Mouse (Mus musculus): ENCODE data around the gene Miox. TPM values are rescaled to one million over a fixed set of nuclear protein-coding genes. Genes with fewer than 3 reads are reported as not detected.

The Miox gene
- polyA plus RNA-seq, 1 experiment from 2014 or later = not detected

- ATAC-seq = no peak
- peak overlapping the region; percentile 26; the same call in 1 of the 2 replicates for H3K9ac ChIP-seq (ENCODE audit: low read length)
Observed at GRCm38 (mm10) chr15:89309962-89310498, 24.2 kb upstream of the Miox start.

DNA sequence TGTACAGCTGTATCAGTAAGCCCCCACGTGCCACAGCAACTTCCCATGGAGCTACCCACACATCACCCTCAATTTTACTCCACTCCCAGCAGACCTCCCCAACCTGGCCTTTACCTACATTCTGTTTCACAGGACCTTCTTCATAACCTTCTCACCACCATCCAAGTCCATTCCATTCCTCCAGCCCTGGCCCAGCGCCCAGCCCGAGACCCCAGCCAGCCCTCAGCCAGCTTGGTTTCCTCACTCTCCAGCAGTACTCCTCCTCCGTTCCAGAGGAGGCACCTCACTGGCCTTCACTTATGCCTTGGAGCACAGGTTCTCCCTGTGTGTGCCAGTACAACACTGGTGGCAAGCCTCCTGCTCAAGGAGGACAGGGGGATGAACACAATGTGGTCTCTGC is 20.8 kb upstream of the Miox start:
- Histone ChIP-seq H3K36me3 (ENCODE audit: control insufficient read depth, insufficient read depth, low read length) (no peaks in the 10 kb centered on the region), H3K9ac (ENCODE audit: low read length) (0 out of 2 replicates have a peak overlapping the region, but pooled peaks have one; percentile 17), H3K4me1 (ENCODE audit: control insufficient read depth, insufficient read depth, low read length) (peaks cover 20% of the 10 kb centered on the region), H3K9me3 (replicated peaks; ENCODE audit: control insufficient read depth, low read length) (no peaks in the 10 kb centered on the region), H3K4me2 (ENCODE audit: low read length) (peak overlapping the region; percentile 72), H3K27ac (ENCODE audit: low read depth, low read length) (no peak overlapping the region), H3K27me3 (replicated peaks; ENCODE audit: control insufficient read depth, insufficient read depth, low read length) (no peaks in the 10 kb centered on the region), H3K4me3 (ENCODE audit: low read depth, low read length) (no peak overlapping the region)
- DNase-seq (ENCODE audit: low spot score) (no peak), ATAC-seq (no peak)
- 87% methylated on average over 4 of the region's 4 CpGs for WGBS

More at GRCm38 (mm10) chr15:89309962-89310498, 24.2 kb upstream of the Miox start:
- WGBS = 69% methylated on average over 6 of the region's 6 CpGs
- H3K27me3 ChIP-seq (replicated peaks; ENCODE audit: control insufficient read depth, insufficient read depth, low read length) = no peaks in the 10 kb centered on the region
- 0 out of 2 replicates have a peak overlapping the region, but pooled peaks have one; percentile 15 for H3K27ac ChIP-seq (ENCODE audit: low read depth, low read length)
- peak; percentile 41 for DNase-seq (ENCODE audit: low spot score)
- H3K4me3 ChIP-seq (ENCODE audit: low read depth, low read length) = no peak overlapping the region
- H3K9me3 ChIP-seq (replicated peaks; ENCODE audit: control insufficient read depth, low read length) = no peaks in the 10 kb centered on the region
- H3K4me2 ChIP-seq (ENCODE audit: low read length) = no peak overlapping the region
- H3K36me3 ChIP-seq (ENCODE audit: control insufficient read depth, insufficient read depth, low read length) = peaks cover 28% of the 10 kb centered on the region
- H3K4me1 ChIP-seq (ENCODE audit: control insufficient read depth, insufficient read depth, low read length) = peaks cover 18% of the 10 kb centered on the region

- 30% methylated on average over 3 of the region's 3 CpGs for WGBS
- ATAC-seq (no peak), DNase-seq (ENCODE audit: low spot score) (no peak)
- Histone ChIP-seq H3K36me3 (ENCODE audit: control insufficient read depth, insufficient read depth, low read length) (no peaks in the 10 kb centered on the region), H3K27me3 (replicated peaks; ENCODE audit: control insufficient read depth, insufficient read depth, low read length) (no peaks in the 10 kb centered on the region), H3K4me1 (ENCODE audit: control insufficient read depth, insufficient read depth, low read length) (peaks cover 20% of the 10 kb centered on the region), H3K4me2 (ENCODE audit: low read length) (peak overlapping the region; percentile 72), H3K4me3 (ENCODE audit: low read depth, low read length) (peak overlapping the region; percentile 95), H3K9me3 (replicated peaks; ENCODE audit: control insufficient read depth, low read length) (no peaks in the 10 kb centered on the region), H3K27ac (ENCODE audit: low read depth, low read length) (no peak overlapping the region), H3K9ac (ENCODE audit: low read length) (peak overlapping the region; percentile 84)
Observed at GRCm38 (mm10) chr15:89314107-89314506, 20.1 kb upstream of the Miox start.

DNA sequence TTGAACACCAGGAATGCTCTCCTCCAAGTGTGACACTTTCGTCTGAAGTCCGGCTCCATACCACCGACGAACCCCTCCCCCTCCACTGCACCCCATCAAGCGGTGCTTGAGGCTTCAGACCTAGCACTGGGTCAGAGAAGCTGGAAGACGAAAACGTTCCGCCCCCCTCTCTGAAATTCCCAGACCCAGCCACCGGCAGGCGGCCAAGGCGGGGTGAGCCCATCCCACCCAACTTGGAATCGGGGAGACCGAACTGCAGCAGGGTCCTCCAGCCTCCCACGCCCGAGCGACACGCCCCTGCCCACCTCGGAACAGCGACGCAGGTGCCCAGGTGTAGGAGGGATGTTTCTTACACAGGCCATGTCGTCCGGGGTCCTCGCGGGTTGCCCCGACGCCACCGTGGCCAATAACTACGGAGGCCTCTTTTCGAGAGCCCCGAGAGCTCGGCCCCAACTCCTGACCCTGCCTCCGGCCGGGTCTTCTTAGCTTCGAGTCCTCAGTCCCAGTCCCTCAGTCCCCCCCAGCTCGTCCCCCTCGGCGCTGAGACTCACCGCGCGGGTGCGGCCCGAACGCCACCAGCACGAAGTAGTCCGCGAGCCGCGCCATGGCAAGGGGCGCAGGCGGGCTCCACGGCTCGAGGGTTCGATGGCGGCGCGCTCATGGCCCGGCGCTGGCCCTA is 19.5 kb upstream of the Miox start:
- peak; percentile 21 for ATAC-seq
- H3K4me2 ChIP-seq (ENCODE audit: low read length) = peak overlapping the region; percentile 72
- peak; percentile 30 for DNase-seq (ENCODE audit: low spot score)
- H3K27ac ChIP-seq (ENCODE audit: low read depth, low read length) = peak overlapping the region; percentile 48; the same call in 1 of the 2 replicates
- no peaks in the 10 kb centered on the region for H3K36me3 ChIP-seq (ENCODE audit: control insufficient read depth, insufficient read depth, low read length)
- H3K27me3 ChIP-seq (replicated peaks; ENCODE audit: control insufficient read depth, insufficient read depth, low read length) = no peaks in the 10 kb centered on the region
- WGBS = under 1% methylated on average over 51 of the region's 58 CpGs
- peaks cover 20% of the 10 kb centered on the region for H3K4me1 ChIP-seq (ENCODE audit: control insufficient read depth, insufficient read depth, low read length)
- peak overlapping the region; percentile 84 for H3K9ac ChIP-seq (ENCODE audit: low read length)
- no peaks in the 10 kb centered on the region for H3K9me3 ChIP-seq (replicated peaks; ENCODE audit: control insufficient read depth, low read length)
- peak overlapping the region; percentile 95 for H3K4me3 ChIP-seq (ENCODE audit: low read depth, low read length)

DNA sequence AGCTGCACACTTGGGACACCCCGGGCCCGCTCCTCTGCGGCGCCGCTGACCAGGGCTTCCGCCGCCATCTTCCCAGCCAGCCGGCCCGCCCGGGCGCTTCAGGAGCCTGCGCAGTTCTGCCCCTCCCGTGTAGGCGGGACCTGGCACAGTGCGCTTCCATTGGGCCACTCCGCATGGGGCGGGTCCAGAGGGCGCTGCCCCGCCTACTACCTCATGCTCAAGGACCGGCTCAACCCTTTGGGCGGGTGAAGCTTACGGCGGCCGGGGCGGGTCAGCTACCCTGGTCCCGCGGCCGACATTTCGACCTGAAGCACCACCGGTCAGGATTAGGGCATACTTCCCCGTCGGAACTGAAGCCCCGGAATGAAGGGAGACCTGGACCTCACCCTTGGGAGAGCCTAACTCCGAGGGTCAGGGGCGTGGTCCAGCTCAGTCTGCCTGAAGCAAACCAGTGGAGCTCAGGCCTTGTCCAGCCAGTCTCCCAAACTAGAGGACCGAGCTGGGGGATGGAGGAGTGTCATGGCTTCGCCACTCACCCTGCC is 18.9 kb upstream of the Miox start, which contains the start of gene Sbf1:
Gene Sbf1, minus strand, starts transcription at position 122 of the 542 bp plus-strand sequence.
- Histone ChIP-seq H3K9me3 (replicated peaks; ENCODE audit: control insufficient read depth, low read length) (no peaks in the 10 kb centered on the region), H3K4me1 (ENCODE audit: control insufficient read depth, insufficient read depth, low read length) (peaks cover 20% of the 10 kb centered on the region), H3K4me3 (ENCODE audit: low read depth, low read length) (peak within 1 kb of the TSS; percentile 95), H3K9ac (ENCODE audit: low read length) (peak within 1 kb of the TSS; percentile 84), H3K4me2 (ENCODE audit: low read length) (peak within 1 kb of the TSS; percentile 72), H3K27me3 (replicated peaks; ENCODE audit: control insufficient read depth, insufficient read depth, low read length) (no peaks in the 10 kb centered on the region), H3K36me3 (ENCODE audit: control insufficient read depth, insufficient read depth, low read length) (no peaks in the 10 kb centered on the region), H3K27ac (ENCODE audit: low read depth, low read length) (peak within 1 kb of the TSS; percentile 48; the same call in 1 of the 2 replicates)
- peak; percentile 99 for ATAC-seq
- 1% methylated on average over 37 of the region's 37 CpGs for WGBS
- DNase-seq (ENCODE audit: low spot score) = peak; percentile 98

- Histone ChIP-seq H3K27ac (ENCODE audit: low read depth, low read length) (no peak overlapping the region), H3K4me1 (ENCODE audit: control insufficient read depth, insufficient read depth, low read length) (peaks cover 20% of the 10 kb centered on the region), H3K4me2 (ENCODE audit: low read length) (no peak overlapping the region), H3K9me3 (replicated peaks; ENCODE audit: control insufficient read depth, low read length) (no peaks in the 10 kb centered on the region), H3K9ac (ENCODE audit: low read length) (no peak overlapping the region), H3K27me3 (replicated peaks; ENCODE audit: control insufficient read depth, insufficient read depth, low read length) (no peaks in the 10 kb centered on the region), H3K36me3 (ENCODE audit: control insufficient read depth, insufficient read depth, low read length) (no peaks in the 10 kb centered on the region), H3K4me3 (ENCODE audit: low read depth, low read length) (no peak overlapping the region)
- DNase-seq (ENCODE audit: low spot score) = no peak
- WGBS = 65% methylated on average over 11 of the region's 11 CpGs
- no peak for ATAC-seq
Observed at GRCm38 (mm10) chr15:89316146-89316545, 18.1 kb upstream of the Miox start.

DNA sequence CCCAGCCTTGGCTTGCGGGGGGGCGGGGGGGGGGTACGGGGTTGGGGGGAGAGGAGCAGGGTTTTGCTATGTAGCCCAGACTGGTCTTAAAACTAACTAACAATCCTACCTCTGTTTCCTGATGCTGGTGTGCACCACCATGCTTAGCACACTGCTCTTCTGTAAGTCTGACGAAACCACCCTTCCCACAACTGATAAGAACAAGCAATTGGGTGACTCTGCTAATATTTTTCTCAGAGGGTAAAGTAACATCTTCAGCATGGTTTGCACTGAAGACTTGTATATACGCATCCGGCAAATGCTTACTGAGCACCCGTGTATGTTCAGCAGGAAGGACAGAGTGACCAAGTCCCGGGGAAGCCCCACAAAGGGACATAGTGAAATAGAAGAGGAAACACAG is 12.9 kb upstream of the Miox start:
- ATAC-seq (no peak), DNase-seq (ENCODE audit: low spot score) (no peak)
- Histone ChIP-seq H3K36me3 (ENCODE audit: control insufficient read depth, insufficient read depth, low read length) (no peaks in the 10 kb centered on the region), H3K9me3 (replicated peaks; ENCODE audit: control insufficient read depth, low read length) (no peaks in the 10 kb centered on the region), H3K4me1 (ENCODE audit: control insufficient read depth, insufficient read depth, low read length) (no peaks in the 10 kb centered on the region), H3K4me2 (ENCODE audit: low read length) (no peak overlapping the region), H3K27me3 (replicated peaks; ENCODE audit: control insufficient read depth, insufficient read depth, low read length) (0 out of 2 replicates have a peak, but pooled peaks cover 7% of the 10 kb centered on the region), H3K9ac (ENCODE audit: low read length) (no peak overlapping the region), H3K4me3 (ENCODE audit: low read depth, low read length) (no peak overlapping the region), H3K27ac (ENCODE audit: low read depth, low read length) (no peak overlapping the region)
- WGBS = 78% methylated on average over 8 of the region's 8 CpGs

- Histone ChIP-seq H3K27me3 (replicated peaks; ENCODE audit: control insufficient read depth, insufficient read depth, low read length) (0 out of 2 replicates have a peak, but pooled peaks cover 7% of the 10 kb centered on the region), H3K27ac (ENCODE audit: low read depth, low read length) (no peak within 1 kb of the TSS), H3K4me3 (ENCODE audit: low read depth, low read length) (no peak within 1 kb of the TSS), H3K36me3 (ENCODE audit: control insufficient read depth, insufficient read depth, low read length) (no peaks in the 10 kb centered on the region), H3K4me2 (ENCODE audit: low read length) (peak within 1 kb of the TSS; percentile 21; the same call in 1 of the 2 replicates), H3K9ac (ENCODE audit: low read length) (peak within 1 kb of the TSS; percentile 32; the same call in 1 of the 2 replicates), H3K4me1 (ENCODE audit: control insufficient read depth, insufficient read depth, low read length) (no peaks in the 10 kb centered on the region), H3K9me3 (replicated peaks; ENCODE audit: control insufficient read depth, low read length) (no peaks in the 10 kb centered on the region)
- no peak for ATAC-seq
- DNase-seq (ENCODE audit: low spot score) = no peak
- 6% methylated on average over 26 of the region's 26 CpGs for WGBS
Observed at GRCm38 (mm10) chr15:89322670-89323522, 11.3 kb upstream of the Miox start, which contains the start of gene Adm2. Gene Adm2, plus strand, starts transcription at chr15:89322720.

Measured in forebrain, embryonic 14.5 days (tissue).